Mouse (Mus musculus) naive thymus-derived CD4-positive, alpha-beta T cell, adult 2 months (primary cell): ENCODE measurements around the gene Golgb1.
"Not testable (repeated sequence)": the region's sequence is repeated elsewhere in the genome, so short reads cannot be mapped to it uniquely, and the experiment has no call there.

ENCODE experiments used
- DNase-seq: peaks from one replicate; pipeline ENCODE4 v3.0.0-alpha.2; 2011; ENCODE audit warnings: low read depth

Gene Golgb1

DNA sequence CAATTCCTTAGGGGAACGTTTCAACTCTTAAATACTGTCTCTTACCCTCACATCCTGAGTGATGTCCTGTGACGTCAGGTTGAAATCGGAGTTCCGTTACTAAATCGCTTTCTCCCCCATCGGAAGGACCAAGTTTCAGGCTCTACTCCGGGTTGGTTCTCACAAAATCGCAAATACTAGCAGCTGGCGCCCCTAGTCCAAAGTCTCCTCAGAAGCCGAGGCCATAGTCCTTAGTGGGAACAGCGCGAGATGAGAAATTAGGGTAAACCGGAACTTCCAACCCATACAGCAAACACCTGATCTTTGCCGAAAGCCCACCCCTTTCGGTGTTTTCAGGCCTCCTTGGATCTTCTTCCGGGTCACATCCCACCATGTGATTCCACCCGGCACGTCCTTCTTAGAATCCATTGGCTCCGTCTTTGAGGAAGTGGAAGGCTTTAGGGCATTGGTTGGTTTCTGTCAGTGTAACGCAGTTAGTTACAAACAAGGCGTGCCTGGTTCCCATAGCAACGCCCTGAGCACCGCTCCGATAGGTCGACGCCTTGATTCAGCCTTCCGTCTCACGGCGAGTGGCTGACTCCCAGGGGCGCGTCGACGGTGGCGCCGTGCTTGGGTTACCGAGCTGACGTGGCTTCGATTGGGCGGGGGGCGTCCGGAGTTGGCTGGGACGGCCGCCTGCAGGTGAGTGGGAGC is at the start of gene Golgb1, which contains the start of gene Eaf2:
TSS of gene Golgb1 (plus strand) at position 558 of the 693 bp plus-strand sequence.
TSS of gene Eaf2 (minus strand) at position 421 of the 693 bp plus-strand sequence.
- peak; percentile 99 for DNase-seq

DNA sequence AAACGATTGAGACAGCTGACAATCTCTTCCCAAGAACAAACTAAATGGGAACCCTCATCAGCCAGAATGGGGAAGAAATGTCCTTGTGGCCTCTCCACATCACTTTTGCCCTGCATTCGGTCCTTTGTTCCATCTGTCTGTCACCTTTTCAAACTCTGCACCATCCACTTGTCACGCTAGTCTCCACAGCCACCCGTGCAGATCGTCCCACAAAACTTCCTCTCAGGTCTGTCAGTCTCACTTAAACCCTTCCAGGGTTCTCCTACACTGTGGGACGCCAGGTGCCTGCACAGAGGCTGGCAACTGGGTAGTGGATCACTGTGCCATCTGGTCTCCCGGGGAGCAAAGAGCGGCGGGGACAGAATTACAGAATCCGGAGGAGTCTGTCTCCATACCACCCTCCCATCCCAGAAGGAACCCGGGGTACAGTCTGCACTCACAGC is 47.3 kb upstream of the Golgb1 start:
- DNase-seq: no peak

DNA sequence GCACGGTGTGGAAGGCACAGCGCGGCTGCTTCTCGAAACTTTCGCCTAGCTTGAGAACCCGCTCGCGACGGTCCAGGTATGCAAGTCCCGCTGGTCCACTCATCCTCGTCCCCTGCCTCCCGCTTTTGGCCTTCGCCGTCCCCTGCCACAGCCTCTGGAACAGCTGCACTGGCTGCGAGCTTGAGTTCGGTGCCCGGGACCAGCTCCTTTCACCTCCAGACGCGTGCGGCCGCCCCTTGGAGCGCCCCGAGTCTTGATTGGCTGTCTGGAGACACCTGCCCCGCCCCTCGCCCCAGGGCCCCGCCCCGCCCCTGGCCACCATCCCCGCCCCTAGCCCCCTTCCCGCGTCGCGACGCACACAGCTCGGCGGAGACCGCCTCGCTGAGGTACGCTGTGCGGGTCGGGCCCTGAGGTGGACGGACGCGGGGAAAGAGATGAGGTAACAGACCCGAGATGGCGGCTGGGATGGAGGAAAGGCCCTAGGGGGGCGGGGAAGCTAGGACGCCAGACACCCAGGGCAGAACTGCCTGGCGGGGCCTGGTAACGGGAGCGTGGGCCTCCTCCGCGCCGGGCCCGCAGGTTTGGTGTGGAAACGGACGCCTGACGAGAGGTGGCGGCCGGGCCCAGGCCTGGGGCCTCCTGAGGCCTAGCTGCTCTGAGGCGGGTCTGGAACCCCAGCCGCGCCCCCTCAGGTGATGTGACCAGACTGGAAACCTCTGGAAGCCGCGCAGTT is 46.7 kb upstream of the Golgb1 start, which contains the start of gene Iqcb1:
TSS of gene Iqcb1 (plus strand) at position 332 of the 733 bp plus-strand sequence.
- peak; percentile 85 for DNase-seq

DNA sequence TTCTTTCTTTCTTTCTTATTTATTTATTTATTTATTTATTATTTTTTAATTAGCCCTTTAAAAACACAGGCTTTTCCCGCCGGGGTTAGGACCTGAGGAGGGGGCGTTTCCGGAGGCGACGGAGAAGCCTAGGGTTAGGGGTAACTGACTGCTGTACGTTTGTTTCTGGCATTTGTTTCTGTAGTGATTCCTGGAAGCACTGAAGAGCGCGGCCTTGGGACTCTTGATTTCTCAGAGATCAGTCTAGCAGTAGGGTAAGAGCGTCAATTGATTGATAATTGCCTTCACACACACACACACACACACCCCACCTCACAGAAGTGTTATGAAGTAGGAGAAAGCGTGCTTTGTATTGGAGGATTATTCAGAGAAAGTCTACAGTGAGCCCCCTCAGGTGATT is 46.1 kb upstream of the Golgb1 start:
- DNase-seq: peak; percentile 20

DNA sequence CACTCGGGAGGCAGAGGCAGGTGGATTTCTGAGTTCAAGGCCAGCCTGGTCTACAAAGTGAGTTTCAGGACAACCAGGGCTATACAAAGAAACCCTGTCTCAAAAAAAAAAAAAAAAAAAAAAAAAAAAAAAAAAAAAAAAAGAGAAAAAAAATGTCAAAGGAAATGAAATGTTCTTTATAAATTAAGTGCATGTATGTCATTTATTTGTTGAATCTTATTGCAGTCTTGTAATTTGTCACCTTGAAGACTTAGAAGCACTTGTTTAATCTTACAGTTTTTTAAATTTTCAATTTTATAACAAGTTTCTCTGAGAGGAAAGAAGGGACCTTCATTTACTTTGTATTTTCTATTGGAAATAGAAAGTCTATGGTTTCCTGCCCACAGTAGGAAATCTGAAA is 28.0 kb upstream of the Golgb1 start:
- DNase-seq: not testable (repeated sequence)

DNA sequence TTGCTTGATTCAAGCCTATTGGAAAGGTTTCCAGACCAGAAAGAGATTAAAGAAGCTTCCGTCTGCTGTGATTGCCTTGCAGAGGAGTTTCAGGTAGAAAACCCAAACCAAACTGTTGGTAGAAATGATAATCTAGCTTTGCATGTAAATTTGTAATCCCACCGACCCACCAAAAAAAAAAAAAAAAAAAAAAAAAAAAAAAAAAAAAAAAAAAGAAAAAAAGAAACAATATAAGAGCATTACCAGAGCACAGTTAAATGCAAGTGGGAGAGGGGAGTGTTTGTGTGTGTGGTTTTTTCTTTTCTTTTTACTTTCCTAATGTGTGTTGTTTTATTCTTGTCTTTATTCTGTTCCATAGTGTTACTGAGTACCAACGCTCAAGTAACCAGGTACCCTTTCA is 23.7 kb upstream of the Golgb1 start:
- DNase-seq: no peak

DNA sequence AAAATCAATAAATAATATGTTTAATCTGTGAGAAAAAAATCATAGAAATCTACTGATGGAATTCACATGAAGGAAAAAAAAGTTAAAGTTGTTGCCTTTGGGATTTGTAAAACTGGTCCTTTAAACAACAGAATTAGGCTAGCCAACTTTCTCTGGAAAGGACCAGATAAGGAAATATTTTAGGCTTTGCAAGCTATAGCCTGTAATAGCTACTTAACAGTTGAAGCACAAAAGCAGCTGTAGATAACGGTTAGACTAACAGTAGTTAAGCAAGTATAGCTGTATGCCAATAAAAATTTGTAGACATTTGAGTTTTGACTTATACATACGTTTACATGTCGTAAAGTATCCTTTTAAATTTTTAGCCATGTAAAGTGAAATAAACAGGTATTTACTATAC is 11.4 kb upstream of the Golgb1 start:
- no peak for DNase-seq

DNA sequence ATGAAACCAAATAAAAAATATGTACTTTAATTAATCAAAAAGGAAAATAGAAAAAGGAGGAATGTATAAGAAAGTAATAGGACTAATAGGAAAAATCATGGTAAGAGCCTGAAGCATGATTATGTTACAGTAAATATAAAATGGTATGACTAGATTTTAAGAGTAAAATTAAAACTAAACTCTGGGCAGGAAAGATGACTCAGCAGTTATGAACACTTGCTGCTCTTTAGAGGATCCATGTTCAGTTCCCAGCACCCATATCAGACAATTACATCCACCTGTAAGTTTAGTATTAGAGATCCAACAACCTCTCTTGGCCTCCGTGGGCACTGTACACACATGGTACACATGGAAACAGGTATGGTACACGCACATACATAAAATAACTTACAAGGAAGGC is 5.5 kb upstream of the Golgb1 start:
- DNase-seq: no peak

DNA sequence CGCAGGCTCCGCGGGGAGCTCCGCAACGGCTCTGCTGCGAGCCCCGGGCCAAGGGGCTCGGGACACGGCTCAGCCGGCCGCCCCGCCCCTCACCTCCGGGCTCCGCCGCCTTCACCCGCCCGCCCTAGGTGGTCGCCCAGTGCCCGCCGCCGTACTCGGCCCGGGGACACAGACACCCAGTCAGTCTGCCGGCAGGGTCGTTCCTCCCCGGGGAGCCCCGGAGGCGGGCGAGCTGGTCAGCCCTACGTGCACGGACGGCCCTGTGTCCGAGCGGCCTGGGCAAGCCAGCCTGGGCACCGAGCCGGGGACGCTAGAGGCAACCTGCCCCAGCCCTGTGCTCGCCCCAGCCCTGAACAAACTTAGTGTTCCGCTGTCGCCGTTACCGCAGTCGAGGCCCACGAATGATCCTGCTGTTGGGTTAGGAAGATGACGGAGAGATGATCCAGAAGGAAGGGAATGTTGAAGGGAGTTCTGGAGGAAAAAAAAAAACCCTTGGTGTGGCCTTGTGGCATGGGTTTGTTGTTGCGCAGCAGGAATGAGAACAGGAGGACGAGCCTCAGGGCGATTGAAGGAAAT is 424 bp downstream of the Golgb1 start:
- no peak for DNase-seq

DNA sequence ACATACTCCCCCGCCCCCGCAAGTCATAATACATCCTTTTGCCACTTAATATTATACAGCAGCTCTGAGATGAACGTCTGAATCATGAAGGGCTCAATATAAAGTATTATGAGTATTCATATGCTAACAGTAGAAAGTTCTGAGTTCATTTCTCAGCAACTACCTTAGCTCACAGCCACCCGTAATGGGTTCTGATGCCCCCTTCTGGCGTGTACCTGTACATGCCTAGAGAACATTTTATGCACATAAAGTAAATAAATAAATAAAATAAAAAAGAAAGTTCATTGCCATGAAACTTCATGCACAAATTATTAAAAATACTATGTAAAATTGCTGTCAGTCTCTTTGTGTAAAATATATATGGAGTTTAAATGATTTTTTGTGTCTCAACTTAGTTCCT is 2.4 kb downstream of the Golgb1 start:
- peak; percentile 59 for DNase-seq

DNA sequence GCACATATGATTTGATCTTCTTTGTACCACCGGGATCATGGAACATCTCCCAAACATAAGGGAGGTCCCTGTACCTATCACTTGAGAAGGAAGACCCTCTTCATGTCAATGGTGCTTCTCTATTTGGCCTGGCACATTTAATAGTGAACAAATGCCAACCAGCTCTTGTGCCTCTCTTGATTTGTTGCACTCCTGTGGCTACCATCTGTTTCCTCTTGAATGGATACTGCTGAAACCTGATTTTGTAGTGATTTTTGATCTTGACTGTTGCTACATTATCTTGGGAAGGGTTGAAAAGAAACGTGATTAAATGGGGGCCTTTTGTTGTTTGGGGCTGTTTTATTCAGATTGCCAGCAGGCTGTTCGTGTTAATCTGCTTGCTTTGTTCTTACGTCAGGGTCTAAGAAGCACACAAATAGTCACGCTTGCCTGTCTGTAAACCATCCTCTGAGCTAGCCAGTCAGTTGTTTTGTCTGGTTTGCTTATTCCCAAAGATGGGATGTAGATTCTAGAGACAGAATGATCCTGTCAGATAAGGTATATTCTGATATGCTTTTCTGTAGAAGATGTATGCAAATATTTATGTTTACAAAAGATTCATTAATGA is 7.9 kb downstream of the Golgb1 start:
- no peak for DNase-seq

DNA sequence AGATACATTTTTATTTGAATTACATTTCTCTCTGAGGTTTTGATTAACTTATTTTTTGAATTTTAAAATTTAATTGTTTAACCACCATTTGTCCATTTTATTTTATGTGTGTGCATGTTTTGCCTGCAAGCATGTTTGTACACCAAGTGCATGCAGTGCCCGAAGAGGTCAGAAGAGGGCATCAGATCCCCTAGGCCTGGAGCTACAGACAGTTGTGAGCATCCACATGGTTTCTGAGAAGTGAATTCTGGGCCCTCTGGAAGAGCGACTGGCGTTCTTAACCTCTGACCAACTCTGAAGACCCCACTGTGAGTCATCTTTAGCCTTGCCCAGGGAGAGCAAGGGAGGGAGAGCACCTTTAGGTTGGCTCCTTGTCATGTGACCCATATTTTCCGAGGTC is 9.9 kb downstream of the Golgb1 start:
- DNase-seq: peak; percentile 47

DNA sequence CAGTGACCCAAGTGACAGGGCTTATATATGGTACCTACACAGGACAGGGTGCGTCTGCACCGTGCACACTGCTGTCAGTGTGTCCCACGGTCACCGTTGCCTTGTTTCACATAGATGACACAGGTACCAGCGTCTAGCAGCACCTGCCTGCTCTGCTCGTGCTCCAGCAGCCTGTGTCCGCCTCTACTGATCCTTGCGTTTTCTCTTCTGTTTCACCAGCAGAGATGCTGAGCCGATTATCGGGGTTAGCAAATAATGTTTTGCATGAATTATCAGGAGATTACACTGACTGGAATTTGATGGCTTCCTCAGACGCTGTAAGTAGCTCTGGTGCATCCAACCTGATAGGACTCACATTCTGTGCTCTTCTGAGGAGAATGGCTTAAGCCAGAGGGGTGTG is 11.0 kb downstream of the Golgb1 start:
- DNase-seq: no peak

DNA sequence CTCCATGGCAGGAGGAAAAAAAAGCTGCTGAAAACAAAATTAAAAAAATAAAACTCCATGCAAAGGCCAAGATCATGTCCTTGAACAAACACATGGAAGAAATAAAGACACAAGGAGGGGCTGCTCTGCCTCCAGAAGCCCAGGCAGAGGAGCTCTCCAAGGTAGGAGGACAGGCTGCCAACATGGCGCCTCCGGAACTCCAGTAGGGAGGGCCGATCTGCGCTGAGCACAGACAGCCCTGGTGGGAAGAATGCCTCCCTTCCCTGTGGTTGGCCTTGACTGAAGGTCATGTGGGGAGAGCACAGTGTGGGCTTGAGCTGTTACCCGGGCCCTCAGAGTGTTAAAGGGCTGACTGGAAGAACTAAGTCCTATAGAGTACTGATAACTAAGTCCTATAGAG is 12.6 kb downstream of the Golgb1 start:
- DNase-seq: no peak

DNA sequence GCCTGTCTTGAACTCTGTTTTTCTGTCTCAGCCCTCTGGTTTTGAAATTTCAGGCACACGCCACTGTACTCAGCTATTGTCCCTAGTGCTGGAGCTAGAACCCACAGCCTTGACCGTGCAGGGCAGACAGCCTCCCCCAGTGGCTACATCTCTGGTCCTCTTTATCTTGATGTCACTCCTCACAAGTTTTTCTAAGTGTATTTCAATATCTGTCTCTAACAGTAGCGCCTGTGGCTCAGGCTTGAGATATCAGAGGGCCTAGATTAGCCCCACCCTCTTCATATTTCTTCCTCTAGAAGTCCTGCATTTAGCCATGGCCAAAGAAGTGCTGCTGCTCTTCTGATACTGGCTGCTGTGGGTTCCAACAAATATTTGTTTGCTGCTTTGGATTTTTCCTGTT is 15.6 kb downstream of the Golgb1 start:
- no peak for DNase-seq

DNA sequence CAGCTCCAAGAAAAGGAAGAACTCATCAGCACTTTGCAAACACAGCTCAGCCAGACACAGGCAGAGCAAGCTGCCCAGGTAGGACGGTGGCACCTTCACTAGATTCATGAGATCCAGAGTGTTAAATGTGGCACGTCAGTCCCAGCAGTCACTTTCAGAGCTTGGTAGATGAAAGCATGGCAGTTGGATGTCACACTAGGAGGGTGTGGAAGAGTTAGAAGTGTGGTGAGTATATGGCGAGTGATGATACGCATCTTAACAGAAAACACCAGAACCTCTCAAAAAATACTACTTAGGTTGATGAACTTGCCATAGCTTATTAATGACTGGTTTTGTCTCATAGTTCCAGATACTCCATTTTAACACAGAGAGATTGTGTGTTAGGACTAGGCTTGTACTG is 16.5 kb downstream of the Golgb1 start:
- no peak for DNase-seq

DNA sequence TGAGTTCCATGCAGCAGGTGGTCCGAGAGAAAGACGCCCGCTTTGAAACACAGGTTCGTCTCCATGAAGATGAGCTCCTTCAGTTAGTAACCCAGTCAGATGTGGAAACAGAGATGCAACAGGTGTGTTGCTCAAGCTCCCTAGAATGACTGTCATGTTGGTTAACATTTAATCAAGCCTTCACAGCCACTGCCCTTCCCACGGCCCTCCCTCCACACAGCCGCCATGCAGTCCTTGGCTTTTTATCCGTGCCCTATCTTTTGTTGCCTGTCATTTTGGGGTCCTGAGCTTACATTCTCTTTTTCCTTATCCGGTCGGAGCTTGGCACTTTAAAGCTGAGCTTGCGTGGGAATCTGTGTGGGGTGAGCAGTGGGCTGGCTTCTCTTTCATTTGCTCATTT is 18.4 kb downstream of the Golgb1 start:
- DNase-seq: no peak

DNA sequence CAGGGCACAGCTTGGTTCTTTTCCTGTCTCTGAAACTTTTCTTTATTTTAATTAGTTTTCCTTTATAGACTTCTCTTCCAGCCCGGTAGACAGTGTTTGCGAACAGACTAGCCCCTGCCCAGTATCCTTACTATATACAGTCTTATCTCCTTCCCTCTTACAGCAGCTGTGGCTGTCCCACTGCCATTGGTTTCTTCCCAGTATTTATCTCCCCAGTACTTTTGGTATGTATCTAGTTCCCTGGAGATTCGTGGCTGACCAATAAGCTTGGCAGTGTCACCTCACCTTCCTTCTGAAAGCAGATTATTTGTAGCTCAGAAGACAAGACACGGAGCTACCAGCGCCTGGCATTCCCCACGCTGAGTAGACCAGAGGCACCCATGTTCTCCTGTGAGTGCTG is 21.8 kb downstream of the Golgb1 start:
- DNase-seq: no peak

DNA sequence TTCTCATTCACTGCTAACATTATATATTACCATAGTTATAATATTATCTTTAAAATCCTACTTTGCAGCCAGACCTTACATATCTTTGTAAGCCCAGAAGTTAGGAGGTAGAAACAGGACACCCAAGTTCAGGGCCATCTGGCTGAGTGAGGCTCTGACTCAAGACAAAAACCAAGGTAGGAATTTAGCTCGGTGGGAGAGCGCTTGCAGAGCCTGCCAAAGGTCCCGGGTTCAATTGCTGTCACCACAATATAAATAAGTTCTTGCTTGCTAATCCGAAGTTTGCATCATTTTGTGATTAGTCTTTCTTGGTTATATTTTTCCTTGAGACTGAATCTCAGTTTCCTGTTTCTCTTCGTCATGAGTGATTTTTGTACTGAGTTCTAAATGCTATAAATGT is 28.2 kb downstream of the Golgb1 start:
- no peak for DNase-seq

DNA sequence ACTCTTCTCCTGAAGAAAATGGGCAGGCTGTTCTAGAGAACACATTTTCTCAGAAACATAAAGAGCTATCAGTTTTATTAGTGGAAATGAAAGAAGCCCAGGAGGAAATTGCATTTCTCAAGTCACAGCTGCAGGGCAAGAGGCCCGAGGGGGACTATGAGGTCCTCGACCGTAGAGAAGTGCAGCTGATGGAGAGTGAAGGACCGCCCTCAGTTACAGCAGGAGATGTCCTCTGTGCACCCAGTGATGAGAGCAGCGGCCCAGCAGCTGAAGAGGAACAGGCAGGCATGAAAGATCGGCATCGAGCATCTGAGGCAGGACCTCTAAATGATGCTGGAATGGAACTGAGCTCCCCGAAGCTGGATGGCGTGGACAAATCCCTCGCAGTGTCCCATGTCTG is 37.0 kb downstream of the Golgb1 start:
- DNase-seq: no peak

DNA sequence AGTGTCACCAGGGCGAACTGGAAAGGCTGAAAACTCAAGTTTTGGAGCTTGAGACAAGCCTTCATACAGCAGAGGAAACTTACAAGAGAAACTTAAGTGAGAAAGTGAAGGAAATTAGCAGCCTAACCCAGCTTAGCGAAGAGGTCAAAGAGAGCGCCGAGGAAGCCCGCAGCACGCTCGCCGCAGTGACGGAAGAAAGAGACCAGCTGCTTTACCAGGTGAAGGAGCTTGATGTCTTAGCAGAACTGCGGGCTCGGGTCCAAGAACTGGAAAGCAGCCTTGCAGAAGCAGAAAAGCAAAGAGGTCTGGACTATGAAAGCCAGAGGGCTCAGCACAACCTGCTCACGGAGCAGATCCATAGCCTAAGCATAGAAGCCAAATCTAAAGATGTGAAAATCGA is 37.4 kb downstream of the Golgb1 start:
- no peak for DNase-seq

DNA sequence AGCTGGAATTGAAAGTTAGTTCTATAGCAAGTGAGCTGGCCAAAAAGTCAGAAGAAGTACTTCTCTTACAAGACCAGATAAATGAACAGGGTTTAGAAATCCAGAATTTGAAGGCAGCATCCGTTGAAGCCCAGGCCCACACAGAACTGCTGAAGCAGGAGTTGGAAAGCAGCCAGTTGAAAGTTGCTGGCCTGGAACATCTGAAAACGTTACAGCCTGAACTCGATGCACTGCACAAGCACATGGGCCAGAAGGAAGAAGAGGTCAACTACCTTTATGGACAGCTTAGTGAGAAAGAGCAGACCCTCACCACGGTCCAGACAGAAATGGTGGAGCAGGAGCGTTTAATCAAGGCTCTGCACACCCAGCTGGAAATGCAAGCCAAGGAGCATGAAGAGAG is 39.3 kb downstream of the Golgb1 start:
- no peak for DNase-seq

DNA sequence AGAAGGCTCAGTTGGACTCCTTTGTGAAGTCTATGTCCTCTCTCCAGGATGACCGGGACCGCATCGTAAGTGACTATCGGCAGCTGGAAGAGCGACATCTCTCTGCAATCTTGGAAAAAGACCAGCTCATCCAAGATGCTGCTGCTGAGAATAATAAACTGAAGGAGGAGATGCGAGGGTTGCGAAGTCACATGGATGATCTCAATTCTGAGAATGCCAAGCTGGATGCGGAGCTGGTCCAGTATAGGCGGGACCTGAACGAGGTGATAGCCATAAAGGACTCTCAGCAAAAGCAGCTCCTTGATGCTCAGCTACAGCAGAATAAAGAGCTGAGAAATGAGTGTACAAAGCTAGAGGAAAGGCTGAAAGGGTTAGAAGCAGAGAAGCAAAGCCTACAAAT is 43.6 kb downstream of the Golgb1 start:
- no peak for DNase-seq
